Mouse (Mus musculus): ENCODE measurements at regions not wholly inside any gene's neighbourhood (a gene's known extent, or its start where the extent isn't known, plus 50 kb on each side); places are given as distances from the start of the nearest gene placed in this dataset.

DNA sequence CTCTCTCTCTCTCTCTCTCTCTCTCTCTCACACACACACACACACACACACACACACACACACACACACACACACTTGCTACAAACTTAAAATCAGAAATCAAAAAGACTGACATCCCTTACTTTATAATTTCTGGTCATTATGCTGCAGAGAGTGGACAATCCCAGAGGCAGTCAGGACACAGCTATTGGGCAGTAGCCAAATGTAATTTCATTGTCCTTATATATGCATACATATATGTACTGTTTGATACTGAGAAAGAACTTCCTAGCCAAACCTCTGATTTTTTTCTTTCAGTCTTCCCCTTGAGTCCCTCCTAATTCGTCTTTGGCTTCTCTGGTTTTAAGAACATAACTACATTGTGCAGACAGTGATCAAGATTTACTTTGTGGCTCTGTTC, 277.3 kb upstream of the Pou3f3 start:
- DNase-seq (ENCODE audit: extremely low read depth, insufficient read length, low spot score), result no peak

DNA sequence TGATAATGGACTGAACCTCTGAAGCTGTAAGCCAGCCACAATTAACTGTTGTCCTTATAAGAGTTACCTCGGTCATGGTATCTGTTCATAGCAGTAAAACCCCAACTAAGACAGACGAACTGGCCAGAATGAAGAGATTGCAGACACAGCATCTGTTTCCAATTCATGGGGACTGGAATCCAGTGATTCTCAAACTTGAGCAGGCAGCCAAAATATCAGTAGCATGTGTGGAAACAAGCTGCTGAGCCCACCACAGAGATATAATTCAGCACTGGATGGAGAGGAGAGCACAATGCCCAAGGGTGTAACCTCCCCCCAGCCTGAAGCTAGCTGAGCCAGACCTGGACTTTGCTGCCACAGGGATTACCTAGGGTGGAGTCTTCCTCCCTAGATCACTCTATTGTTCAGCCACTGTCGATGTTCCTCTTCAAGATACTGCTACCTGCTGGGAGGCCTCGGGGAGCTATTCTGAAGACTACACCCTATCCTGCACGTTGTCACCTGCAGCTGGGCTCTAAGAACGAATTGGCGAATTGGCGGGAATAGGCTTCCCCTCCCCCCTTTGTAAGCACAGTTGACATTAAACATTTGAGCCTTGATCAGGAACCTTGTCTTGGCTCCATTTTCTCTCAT, 259.1 kb upstream of the Pou3f3 start:
- DNase-seq (ENCODE audit: extremely low read depth, insufficient read length, low spot score), result no peak

DNA sequence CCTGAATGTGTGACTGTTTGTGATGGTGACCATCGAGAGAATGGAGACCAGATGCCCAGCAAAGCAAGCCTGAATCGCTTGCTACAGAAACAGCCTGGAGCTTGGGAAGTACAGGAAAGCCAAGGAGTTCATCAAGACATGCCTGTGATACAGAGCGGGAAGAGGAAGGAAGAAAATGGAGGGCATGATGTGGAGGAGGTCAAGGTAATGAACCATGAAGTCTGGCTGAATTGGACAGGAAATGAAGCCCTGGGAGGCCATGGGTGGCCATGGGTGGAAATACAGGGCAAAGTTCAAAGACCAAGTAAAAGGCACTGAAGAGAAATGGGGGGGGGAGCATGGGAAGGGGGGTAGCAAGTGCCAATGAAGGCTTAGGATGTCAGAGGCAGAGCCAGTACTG, 227.2 kb upstream of the Pou3f3 start:
- DNase-seq (ENCODE audit: extremely low read depth, insufficient read length, low spot score), result no peak

DNA sequence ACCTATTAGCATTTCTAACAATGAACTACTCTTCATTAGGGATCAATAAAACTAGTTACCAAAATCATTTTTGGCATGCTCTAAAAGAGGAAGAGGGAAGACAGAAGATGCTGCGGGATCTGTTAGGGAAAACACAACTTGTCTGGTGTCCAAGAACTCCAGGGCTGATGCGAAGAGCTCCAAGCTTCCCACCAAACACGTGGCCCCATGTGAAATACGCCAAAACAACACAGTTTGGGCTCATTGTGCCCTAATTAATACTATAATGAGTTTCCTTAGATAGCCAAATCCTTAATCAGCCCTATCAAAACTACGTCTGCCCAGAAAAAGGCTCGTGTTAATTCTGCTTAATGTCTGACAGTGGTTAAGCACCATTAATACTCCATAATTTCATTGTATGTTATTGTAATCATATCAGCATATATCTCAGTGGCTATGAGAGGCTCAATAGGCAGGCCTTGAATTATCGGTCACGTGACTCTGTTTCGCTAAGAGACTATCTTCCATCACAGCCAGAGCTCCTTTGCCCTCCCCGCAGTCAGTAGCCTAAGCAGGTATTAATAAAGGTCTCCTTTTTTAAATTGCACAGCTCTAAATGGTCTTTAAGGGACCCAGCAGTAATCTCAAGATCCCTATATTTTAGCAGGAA, 223.6 kb upstream of the Pou3f3 start:
- DNase-seq (ENCODE audit: extremely low read depth, insufficient read length, low spot score), result no peak

DNA sequence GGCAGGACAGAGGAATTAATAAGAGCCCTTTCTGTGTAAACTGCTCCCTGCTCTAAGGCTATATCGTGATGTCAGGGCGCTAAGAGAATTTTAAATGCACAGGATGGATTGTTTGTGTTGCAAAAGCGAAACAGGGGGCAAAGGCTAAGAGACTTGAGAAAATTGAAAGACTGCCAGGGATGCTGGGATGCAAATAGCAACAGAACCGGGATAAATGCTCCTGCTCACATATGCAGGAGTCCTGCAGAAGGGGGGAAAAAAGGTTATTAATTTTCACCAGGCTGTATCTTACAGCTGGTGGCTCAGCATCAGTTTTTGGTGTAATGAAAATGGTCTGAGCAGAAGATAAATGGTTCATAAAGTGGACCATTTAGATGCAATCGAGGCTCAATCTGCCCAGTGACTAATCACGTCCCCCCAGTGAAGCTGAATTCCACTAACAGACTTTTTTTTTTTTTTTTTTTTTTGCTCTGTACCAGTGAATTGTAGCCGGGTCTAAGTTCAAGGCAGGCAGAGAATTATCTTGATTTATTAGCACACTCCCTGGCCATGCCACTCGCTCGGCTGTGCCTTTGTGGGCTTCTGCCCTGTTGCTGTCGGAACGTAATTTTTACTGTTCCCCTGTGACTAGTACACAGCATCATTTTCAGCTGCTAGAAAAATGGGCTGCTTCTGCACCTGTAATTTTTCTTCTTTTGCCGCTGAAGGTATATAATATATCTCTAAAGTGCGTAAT, 222.9 kb upstream of the Pou3f3 start:
- no peak for DNase-seq (ENCODE audit: extremely low read depth, insufficient read length, low spot score)

DNA sequence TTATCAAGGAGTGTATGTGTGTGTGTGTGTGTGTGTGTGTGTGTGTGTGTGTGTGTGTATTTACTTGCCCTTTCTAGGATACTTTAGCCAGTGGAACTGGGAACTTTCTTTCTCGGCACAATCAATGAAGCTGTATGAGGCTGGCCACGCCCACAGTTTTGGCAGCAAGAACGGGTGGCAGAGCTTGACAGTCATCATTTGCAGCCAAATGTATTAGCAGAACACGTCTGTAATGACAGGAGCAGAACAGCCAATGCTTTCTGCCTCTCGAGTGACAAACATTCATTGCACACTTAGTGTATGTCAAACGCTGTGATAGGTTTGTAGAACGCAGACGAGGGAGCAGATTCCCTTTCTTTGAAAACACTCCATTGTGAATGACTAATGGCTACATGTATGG, 221.4 kb upstream of the Pou3f3 start:
- no peak for DNase-seq (ENCODE audit: extremely low read depth, insufficient read length, low spot score)

DNA sequence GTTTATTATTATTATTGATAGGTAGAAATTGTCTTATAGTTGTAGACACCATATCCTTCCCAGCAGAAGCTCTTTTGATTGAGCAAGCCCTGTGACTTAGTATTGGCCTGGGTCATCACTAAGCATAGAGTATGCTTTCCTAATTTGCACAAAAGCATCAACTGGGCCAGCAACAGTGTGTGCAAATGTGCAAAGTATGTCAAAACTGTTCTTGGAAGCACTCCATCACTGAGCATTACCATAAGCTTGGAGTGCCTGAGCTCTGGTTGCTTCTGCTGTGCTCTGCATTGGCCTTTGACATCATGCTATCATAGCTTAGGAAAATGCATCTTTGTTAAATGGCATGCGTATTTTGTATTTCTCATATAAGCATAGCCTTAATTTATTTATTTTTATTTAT, 220.7 kb upstream of the Pou3f3 start:
- no peak for DNase-seq (ENCODE audit: extremely low read depth, insufficient read length, low spot score)

DNA sequence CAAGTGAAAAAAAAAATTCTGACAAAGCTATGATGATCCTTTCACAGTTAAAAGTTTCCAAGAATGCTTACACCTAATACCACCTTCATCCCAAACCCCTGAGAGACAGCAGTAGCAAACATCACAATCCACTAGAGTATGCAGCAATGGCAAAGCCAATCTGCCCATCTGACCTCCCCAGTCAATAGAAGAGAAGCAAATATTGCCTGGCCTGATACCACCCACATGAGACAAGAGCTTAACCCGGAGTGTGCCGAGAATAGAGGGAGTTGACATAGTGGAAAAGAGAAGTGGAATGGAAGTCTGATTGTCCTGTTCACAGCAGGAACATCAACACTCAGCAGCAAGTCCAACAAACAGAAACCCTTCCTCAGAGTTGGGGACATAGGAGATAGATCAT, 219.9 kb upstream of the Pou3f3 start:
- DNase-seq (ENCODE audit: extremely low read depth, insufficient read length, low spot score), result no peak

DNA sequence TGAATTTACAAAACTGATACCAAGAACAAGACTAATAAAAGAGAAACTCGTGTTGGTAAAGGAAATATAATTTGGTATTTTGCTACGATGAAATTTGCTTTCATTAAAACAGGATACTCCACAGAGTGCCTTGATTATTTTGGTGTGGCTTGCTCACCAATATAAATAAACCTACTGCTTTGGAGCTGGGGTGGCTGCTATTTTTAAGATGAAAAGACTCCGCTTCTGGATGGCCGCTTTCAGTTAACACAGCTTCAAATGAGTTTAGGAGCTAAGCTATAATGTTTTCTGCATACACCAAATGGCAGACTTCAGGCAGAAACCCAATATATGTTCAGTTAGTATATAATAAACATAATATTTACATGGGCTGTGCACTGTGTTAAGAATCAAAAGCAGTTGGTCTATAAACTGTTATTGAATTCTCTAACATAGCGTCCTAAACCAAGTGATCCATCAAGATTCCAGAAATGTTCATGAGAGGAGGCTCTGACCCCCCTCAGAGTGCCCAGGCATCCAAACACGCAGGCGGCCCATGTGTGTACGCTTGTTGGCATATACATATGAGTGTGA, 215.1 kb upstream of the Pou3f3 start:
- no peak for DNase-seq (ENCODE audit: extremely low read depth, insufficient read length, low spot score)

DNA sequence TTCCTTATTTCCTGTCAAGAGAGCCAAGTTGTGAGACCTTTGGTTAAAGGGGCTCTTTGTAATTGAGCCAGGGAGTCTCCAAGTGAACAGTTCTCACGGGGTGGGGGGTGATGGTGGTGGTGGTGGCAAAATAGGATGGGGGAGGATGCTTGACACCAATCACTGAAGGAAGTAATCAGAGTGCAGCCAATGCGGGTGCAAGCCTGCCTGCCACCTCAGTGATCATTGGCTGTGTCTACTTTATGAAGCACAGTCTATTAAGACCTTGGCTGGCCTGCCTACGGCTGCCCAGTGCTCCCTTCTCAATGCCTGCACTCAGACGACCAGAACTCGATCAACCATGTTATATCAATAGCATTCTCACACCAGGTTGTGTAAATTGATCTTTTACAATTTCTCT, 206.0 kb upstream of the Pou3f3 start:
- no peak for DNase-seq (ENCODE audit: extremely low read depth, insufficient read length, low spot score)

DNA sequence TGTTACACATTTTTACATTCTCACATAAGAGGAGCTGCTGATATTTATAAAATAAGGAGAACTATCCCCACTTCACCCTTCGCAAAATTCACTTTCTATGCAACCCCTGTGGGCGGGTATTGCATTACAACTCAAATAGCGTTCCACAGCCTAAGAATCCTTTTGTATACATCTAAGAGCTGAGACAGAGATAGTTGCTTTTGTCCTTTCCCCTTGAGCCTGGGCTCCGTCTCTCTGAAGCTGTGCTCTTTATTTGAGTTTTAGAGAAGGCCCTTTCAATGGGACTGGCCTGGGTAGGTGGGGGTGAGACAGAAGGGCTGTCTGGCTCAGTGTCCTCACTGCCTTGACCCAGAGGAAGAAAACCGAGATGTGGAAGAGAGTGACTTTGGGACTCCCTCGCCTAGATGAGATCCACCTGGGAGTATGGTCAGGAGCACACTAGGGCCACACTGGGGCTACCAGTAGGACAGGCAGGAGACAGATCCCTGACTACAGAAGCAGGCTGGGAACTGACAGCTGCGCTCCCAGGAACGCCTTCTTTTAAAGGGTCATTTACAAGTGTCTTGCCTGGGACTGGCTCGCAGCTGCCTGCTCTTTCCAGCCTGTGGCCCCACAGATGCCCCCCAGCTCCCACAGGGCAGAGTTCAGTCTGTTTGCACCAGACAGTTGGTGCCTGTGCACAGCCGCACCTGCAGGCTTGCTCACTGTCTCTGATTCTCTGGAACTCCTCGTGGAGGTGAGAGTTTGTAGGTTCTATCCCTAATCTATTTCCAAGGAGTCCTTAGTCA, 204.5 kb upstream of the Pou3f3 start:
- DNase-seq (ENCODE audit: extremely low read depth, insufficient read length, low spot score), result no peak

DNA sequence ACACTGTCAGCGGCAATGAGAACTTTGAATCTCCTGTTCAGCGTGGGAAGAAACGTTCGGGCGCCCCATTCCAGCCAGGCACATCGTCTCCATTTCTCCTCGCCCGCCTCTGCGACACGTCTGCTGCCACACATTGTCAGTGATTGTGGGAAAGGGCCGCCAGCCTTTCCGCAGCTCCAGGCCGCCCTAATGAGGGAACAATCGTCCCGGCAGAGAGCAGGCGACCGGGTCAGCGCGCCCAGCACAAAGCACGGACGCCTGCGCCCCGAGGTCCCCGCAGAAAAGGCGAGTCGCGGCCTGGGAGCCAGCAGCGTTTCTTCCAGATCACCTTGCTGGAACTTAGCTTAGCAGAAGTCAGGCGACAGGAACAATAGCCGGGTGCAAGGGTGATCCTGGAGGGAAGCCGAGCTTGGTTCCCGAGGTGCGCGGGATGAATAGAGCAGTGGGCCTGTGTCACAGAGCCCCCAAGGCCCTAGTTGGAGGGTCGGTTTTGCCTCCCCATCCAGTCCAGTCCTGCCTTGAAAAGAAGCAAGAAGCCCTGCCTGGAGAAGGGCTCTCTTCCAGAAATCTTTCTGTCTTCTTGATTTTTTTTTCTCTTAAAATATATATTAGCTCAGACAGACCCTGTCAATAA, 203.8 kb upstream of the Pou3f3 start:
- peak; percentile 6 for DNase-seq (ENCODE audit: extremely low read depth, insufficient read length, low spot score)

DNA sequence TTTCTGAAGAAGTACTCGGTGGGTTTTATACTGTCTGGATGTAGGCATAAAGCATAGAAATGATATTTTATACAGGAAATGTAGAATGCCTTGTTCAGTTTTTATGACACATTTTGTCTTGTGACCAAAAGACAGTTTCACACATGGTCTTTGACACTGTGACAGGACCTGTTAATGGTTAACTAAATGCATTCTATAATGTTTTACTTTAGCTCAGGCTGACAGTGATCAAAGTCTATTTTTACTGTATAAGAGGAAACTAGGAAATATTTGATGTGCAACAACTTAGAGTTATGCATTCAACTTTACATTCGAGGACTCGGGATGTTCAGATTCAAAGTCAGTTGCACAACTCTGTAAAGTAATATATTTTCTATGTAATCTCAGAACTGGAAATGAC, 199.5 kb upstream of the Pou3f3 start:
- no peak for DNase-seq (ENCODE audit: extremely low read depth, insufficient read length, low spot score)

DNA sequence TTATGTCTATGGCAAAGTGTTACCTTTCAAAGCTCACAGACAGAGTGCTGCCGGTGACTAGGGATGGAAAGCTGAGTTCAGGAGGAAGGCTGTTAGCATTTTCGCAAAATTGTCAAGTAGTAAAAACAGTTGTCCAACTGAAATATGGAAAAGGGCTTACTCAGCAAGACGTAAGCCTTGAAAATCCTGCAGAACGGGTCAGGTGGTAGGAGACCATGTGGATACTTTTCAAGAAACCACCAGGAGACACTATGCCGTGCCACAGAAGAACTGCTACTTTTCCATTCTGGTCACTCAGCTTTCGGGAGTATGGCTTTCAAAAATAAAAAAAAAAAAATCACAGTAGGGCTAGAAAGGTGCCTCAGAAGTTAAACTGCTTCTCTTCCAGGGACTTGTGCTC, 199.1 kb upstream of the Pou3f3 start:
- DNase-seq (ENCODE audit: extremely low read depth, insufficient read length, low spot score), result no peak

DNA sequence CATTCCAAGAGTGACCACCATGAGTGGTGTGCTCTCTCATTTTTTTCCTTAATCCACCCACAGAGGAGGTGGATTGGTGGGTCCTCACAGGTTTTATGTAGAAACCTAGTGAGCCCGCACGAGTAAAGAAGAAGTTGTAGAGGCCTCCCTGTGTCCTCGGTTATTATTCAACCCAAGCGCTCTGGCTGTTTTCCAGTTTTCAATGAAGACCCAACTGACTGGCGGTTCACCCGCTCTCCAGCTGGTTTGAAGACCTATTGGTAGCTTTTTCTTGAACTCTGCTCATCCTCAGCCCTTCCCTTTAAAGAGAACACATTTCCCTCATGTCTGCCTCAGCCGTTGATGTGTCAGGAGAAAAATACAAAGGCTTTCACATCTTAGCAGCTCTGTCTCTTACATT, 196.7 kb upstream of the Pou3f3 start:
- no peak for DNase-seq (ENCODE audit: extremely low read depth, insufficient read length, low spot score)

DNA sequence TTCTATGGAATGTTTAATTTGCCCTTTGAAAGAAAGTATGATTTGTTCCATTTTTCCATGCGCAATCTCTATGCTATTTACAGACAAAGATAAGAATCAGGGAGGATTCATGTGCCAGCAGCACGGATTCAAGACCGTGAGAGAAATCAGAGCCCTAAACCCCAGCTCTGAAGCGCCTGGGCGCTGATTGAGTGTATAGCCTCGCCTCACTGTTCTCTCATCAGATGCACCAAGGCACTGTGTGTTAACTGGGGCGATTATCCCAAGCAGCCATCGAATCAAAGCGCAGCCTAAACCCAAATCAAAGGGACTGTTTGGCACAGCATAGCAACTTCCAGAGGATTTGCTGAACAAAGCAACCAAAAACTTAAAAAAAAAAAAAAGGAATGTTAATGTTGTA, 191.1 kb upstream of the Pou3f3 start:
- no peak for DNase-seq (ENCODE audit: extremely low read depth, insufficient read length, low spot score)

DNA sequence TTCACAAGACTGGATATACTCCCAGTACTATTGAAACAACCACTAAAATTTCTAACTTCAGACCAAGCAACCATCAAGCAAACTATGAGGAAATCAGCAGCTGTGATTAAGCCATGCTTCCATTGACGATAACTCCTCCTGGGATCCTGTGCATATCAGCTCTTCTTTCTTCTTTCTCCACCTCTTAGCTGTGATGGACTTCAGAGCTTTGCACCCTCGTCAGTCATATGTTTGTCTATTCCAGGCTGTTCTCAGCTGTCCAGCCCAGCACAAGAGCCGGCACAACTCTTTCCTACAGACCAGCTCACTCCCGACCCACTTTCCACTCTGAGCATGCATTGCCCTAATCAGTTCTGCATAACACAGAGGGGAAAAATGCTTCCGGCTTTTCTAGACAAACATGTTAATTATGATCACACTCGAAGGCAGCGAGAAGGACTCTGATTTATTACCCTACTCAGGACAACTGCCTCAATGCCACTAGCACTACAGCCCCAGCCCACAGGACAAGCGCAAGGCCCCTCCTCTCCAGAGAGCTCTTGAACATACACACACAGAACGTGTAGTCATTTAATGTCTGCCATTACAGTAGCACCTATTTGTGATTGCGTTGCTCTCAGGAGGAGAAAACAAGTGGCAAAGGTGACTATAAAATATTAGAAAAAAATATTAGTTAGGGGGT, 190.4 kb upstream of the Pou3f3 start:
- DNase-seq (ENCODE audit: extremely low read depth, insufficient read length, low spot score), result no peak

DNA sequence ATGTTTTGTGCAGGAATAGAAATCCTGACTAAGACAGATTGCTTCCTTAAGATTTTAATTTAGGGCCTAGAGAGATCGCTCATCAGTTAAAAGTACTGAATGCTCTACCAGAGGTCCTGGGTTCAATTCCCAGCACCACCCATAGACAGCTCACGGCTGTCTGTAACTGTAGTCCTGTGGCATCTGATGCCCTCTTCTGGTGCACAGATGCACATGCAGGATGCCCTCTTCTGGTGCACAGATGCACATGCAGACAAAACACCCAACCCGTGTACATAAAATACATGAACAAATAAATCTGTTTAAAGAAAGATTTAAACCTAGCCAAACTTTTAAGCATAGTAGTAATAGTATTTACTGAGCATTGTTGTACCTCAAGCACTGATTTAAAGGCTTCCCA, 181.2 kb upstream of the Pou3f3 start:
- no peak for DNase-seq (ENCODE audit: extremely low read depth, insufficient read length, low spot score)

DNA sequence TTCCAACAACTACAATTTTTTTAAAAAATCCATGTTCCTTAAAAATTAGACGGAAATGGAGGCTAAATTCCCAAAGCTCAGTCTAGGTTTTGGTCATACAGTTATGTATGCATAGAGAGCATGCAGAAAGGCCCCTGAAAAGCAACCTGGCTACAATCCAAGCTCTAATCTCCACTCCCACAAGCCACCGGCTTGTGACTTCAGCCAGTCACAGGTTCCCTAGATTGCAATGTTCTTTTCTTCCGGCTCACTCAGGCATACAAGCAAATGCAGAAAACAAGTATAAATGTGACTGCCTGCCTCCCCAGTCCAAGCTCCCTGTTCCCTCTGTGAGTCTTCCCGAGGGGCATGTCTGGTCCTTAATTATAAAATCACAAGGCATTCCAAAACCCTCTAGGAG, 171.2 kb upstream of the Pou3f3 start:
- no peak for DNase-seq (ENCODE audit: extremely low read depth, insufficient read length, low spot score)

Data from 3134 (cell line).